Mouse (Mus musculus): ENCODE results near the gene Cxcl5.

- TF ChIP-seq POLR2A (IDR thresholded peaks at IDR 0.05; ENCODE audit: low read depth, low read length): no peak
- no peak for TF ChIP-seq CTCF (conservative IDR thresholded peaks at IDR 0.05; ENCODE audit: insufficient read depth, insufficient read length, low read depth, low read length)
Observed at GRCm38 (mm10) chr5:90794195-90794625, 35.0 kb downstream of the Cxcl5 start, which contains the start of gene Cxcl15.
